Mouse (Mus musculus) retina, postnatal 1 day (tissue): ENCODE data around the gene Phf21a.

Experiments
- DNase-seq: peaks from one replicate; pipeline ENCODE4 v3.0.0-alpha.2; 2012

The Phf21a gene

GRCm38 (mm10) chr2:92182981-92183501 is 90.1 kb downstream of the Phf21a start:
- peak; percentile 97 for DNase-seq

- peak; percentile 96 for DNase-seq
Observed at GRCm38 (mm10) chr2:92183613-92184076, 90.7 kb downstream of the Phf21a start.

GRCm38 (mm10) chr2:92184077-92184921 is 91.4 kb downstream of the Phf21a start:
- peak; percentile 87 for DNase-seq

GRCm38 (mm10) chr2:92185062-92185765 is 92.3 kb downstream of the Phf21a start:
- DNase-seq, result peak; percentile 79

GRCm38 (mm10) chr2:92185766-92186450 is 93.0 kb downstream of the Phf21a start:
- DNase-seq, result no peak

GRCm38 (mm10) chr2:92187061-92187460 is 94.1 kb downstream of the Phf21a start:
- peak; percentile 36 for DNase-seq

GRCm38 (mm10) chr2:92188744-92189143 is 95.8 kb downstream of the Phf21a start:
- DNase-seq, result no peak

- no peak for DNase-seq
Observed at GRCm38 (mm10) chr2:92190960-92191359, 98.0 kb downstream of the Phf21a start.

GRCm38 (mm10) chr2:92191826-92192581 is 99.1 kb downstream of the Phf21a start:
- DNase-seq, result peak; percentile 83

GRCm38 (mm10) chr2:92198126-92198525 is 105.2 kb downstream of the Phf21a start:
- no peak for DNase-seq

- DNase-seq, result no peak
Observed at GRCm38 (mm10) chr2:92198747-92199146, 105.8 kb downstream of the Phf21a start.

- no peak for DNase-seq
Observed at GRCm38 (mm10) chr2:92199562-92200286, 106.8 kb downstream of the Phf21a start.

GRCm38 (mm10) chr2:92202319-92203040 is 109.6 kb downstream of the Phf21a start:
- no peak for DNase-seq

GRCm38 (mm10) chr2:92205010-92205639 is 112.2 kb downstream of the Phf21a start:
- DNase-seq, result no peak

- no peak for DNase-seq
Observed at GRCm38 (mm10) chr2:92210409-92210808, 117.5 kb downstream of the Phf21a start.

GRCm38 (mm10) chr2:92221431-92221830 is 128.5 kb downstream of the Phf21a start:
- no peak for DNase-seq

- DNase-seq, result no peak
Observed at GRCm38 (mm10) chr2:92225592-92225991, 132.7 kb downstream of the Phf21a start.

- no peak for DNase-seq
Observed at GRCm38 (mm10) chr2:92229973-92230372, 137.1 kb downstream of the Phf21a start.

- no peak for DNase-seq
Observed at GRCm38 (mm10) chr2:92231706-92232105, 138.8 kb downstream of the Phf21a start.

- no peak for DNase-seq
Observed at GRCm38 (mm10) chr2:92234768-92235332, 141.9 kb downstream of the Phf21a start.
